Mouse (Mus musculus) CH12.LX (cell line): ENCODE measurements around the gene Golph3. TPM values are rescaled to one million over a fixed set of nuclear protein-coding genes. Genes with fewer than 3 reads are reported as not detected.

Experiments
- DNase-seq: peaks from one replicate; pipeline ENCODE4 v3.0.0-alpha.2; 2013; ENCODE audit errors: extremely low read depth
- H3K27ac ChIP-seq: 2 replicates; pipeline ENCODE4 v1.5.1; 2012; ENCODE audit warnings: low read depth, mild to moderate bottlenecking, control low read depth, moderate library complexity; ENCODE audit not compliant: insufficient read depth
- H3K27me3 ChIP-seq: replicated peaks from 2 replicates; pipeline ENCODE3; 2012; ENCODE audit warnings: inconsistent platforms
- H3K36me3 ChIP-seq, 2 experiments: replicated peaks in 1 of 2; 2 replicates each; pipeline versions ENCODE3 to v1.6.1; 2012; ENCODE audit warnings: inconsistent platforms in 1 of 2, low read length in 1 of 2, mild to moderate bottlenecking in 1 of 2, mixed read lengths in 1 of 2, moderate library complexity in 1 of 2; ENCODE audit not compliant: control insufficient read depth in 1 of 2, insufficient read depth in 1 of 2
- H3K4me1 ChIP-seq, 2 experiments: 2 replicates each; pipeline ENCODE4 v1.6.1; 2012; ENCODE audit warnings: inconsistent platforms in 1 of 2, moderate library complexity in 1 of 2; ENCODE audit not compliant: insufficient read depth in 2 of 2, control insufficient read depth in 1 of 2
- H3K4me2 ChIP-seq: 2 replicates; pipeline ENCODE4 v1.6.1; 2012; ENCODE audit warnings: low read depth, mild to moderate bottlenecking, control low read depth; ENCODE audit not compliant: poor library complexity, insufficient read depth, severe bottlenecking
- H3K4me3 ChIP-seq, 3 experiments: fragments of 150-350 bp in 1 of 3; sonication (generic) in 1 of 3; replicated peaks in 1 of 3; 2 replicates each; pipeline versions ENCODE3 to v1.5.1; 2011 to 2012; ENCODE audit warnings: low read depth in 2 of 3, low read length in 2 of 3, mild to moderate bottlenecking in 2 of 3, moderate library complexity in 2 of 3, control low read depth in 1 of 3, improper control_type of control experiment in 1 of 3, inconsistent platforms in 1 of 3, mixed read lengths in 1 of 3; ENCODE audit not compliant: poor library complexity in 1 of 3
- H3K79me2 ChIP-seq: replicated peaks from 2 replicates; pipeline ENCODE4 v1.6.1; 2012; ENCODE audit warnings: mild to moderate bottlenecking, moderate library complexity; ENCODE audit not compliant: control insufficient read depth, poor library complexity, insufficient read depth, severe bottlenecking; ENCODE audit errors: extremely low read depth
- H3K9ac ChIP-seq: 2 replicates; pipeline ENCODE4 v1.6.1; 2012; ENCODE audit warnings: low read depth, mild to moderate bottlenecking, control low read depth, moderate library complexity; ENCODE audit not compliant: insufficient read depth
- H3K9me3 ChIP-seq: replicated peaks from 2 replicates; pipeline ENCODE3; 2012; ENCODE audit warnings: low read length, inconsistent platforms, mixed read lengths
- CHD2 ChIP-seq: IDR thresholded peaks from 2 replicates; pipeline ENCODE4 v1.6.1; 2011; ENCODE audit warnings: low read length, improper control_type of control experiment
- ELF1 ChIP-seq: IDR thresholded peaks from 2 replicates; pipeline ENCODE4 v1.6.1; 2014; ENCODE audit warnings: low read depth, mild to moderate bottlenecking, inconsistent platforms, low read length, improper control_type of control experiment
- EP300 ChIP-seq: IDR thresholded peaks from 2 replicates; pipeline ENCODE4 v1.6.1; 2011; ENCODE audit warnings: low read length, improper control_type of control experiment
- GABPA ChIP-seq: IDR thresholded peaks from 2 replicates; pipeline ENCODE4 v1.6.1; 2012; ENCODE audit warnings: low read depth, low read length, improper control_type of control experiment, inconsistent platforms; ENCODE audit not compliant: insufficient replicate concordance
- IRF4 ChIP-seq: IDR thresholded peaks from 2 replicates; pipeline ENCODE4 v1.6.1; 2014; ENCODE audit warnings: low read depth, mild to moderate bottlenecking, inconsistent platforms, low read length, improper control_type of control experiment
- MAFK ChIP-seq: IDR thresholded peaks from 2 replicates; pipeline ENCODE4 v1.6.1; 2011; ENCODE audit warnings: low read length, improper control_type of control experiment; ENCODE audit not compliant: insufficient replicate concordance
- MAX ChIP-seq: IDR thresholded peaks from 2 replicates; pipeline ENCODE4 v1.6.1; 2011; ENCODE audit warnings: low read length, improper control_type of control experiment
- MEF2A ChIP-seq: IDR thresholded peaks from 2 replicates; pipeline ENCODE4 v1.6.1; 2014; ENCODE audit warnings: low read depth, mild to moderate bottlenecking, inconsistent platforms, low read length, improper control_type of control experiment, borderline replicate concordance
- MXI1 ChIP-seq: IDR thresholded peaks from 2 replicates; pipeline ENCODE4 v1.6.1; 2011; ENCODE audit warnings: mild to moderate bottlenecking, low read depth, low read length, improper control_type of control experiment
- NELFE ChIP-seq: IDR thresholded peaks from 2 replicates; pipeline ENCODE4 v1.6.1; 2011; ENCODE audit warnings: low read depth, low read length, improper control_type of control experiment
- NRF1 ChIP-seq: IDR thresholded peaks from 2 replicates; pipeline ENCODE4 v1.6.1; 2014; ENCODE audit warnings: low read depth, mild to moderate bottlenecking, inconsistent platforms, low read length, improper control_type of control experiment, moderate library complexity
- PAX5 ChIP-seq: IDR thresholded peaks from 2 replicates; pipeline ENCODE4 v1.6.1; 2012; ENCODE audit warnings: low read length, inconsistent platforms, mixed read lengths
- POLR2A ChIP-seq: IDR thresholded peaks from 2 replicates; pipeline ENCODE4 v1.6.1; 2011; ENCODE audit warnings: low read depth, mild to moderate bottlenecking, improper control_type of control experiment, low read length
- SMC3 ChIP-seq: IDR thresholded peaks from 2 replicates; pipeline ENCODE4 v1.6.1; 2011; ENCODE audit warnings: low read depth, low read length, improper control_type of control experiment
- USF1 ChIP-seq: IDR thresholded peaks from 2 replicates; pipeline ENCODE4 v1.6.1; 2014; ENCODE audit warnings: low read depth, mild to moderate bottlenecking, inconsistent platforms, low read length, improper control_type of control experiment
- ZKSCAN1 ChIP-seq: IDR thresholded peaks from 2 replicates; pipeline ENCODE4 v1.6.1; 2012; ENCODE audit warnings: low read depth, inconsistent platforms, low read length, improper control_type of control experiment, borderline replicate concordance
- ZMIZ1 ChIP-seq: IDR thresholded peaks from 2 replicates; pipeline ENCODE4 v1.6.1; 2012; ENCODE audit warnings: low read depth, mild to moderate bottlenecking, inconsistent platforms, low read length, improper control_type of control experiment
- dilution Hi-C: fragments of 300-500 bp; cut with MboI; formaldehyde crosslinking; loops from 2 replicates; pipeline ENCODE4 v1.14.3; 2020; ENCODE audit warnings: low sequenced_read_pairs; ENCODE audit not compliant: extremely low pct_unique_long_range_greater_than_20kb, extremely low pct_ligation_motif_present
- in situ Hi-C: fragments of 300-500 bp; cut with MboI; formaldehyde crosslinking; loops from 3 replicates; pipeline ENCODE4 v1.14.3; 2019; ENCODE audit warnings: low sequenced_read_pairs, low pct_ligation_motif_present, low pct_unique_long_range_greater_than_20kb, mixed read lengths
- polyA plus RNA-seq: library from polyadenylated mRNA; unstranded; fragments of >175 nt; gene quantifications from 2 replicates; pipeline ENCODE4 v1.2.1, GENCODE M21; 2012; ENCODE audit warnings: low read depth; ENCODE audit not compliant: insufficient read length
- total RNA-seq, 2 experiments: library from RNA; depleted of rRNA; stranded (reverse); fragments of 300-350 nt in 1 of 2; fragments of >200 nt in 1 of 2; gene quantifications; 2 replicates each; pipeline ENCODE4 v1.2.3; 2012 to 2014

Gene Golph3
- total and polyA plus RNA-seq, 3 experiments = 67.2 to 208 (median 97.2) TPM

DNA sequence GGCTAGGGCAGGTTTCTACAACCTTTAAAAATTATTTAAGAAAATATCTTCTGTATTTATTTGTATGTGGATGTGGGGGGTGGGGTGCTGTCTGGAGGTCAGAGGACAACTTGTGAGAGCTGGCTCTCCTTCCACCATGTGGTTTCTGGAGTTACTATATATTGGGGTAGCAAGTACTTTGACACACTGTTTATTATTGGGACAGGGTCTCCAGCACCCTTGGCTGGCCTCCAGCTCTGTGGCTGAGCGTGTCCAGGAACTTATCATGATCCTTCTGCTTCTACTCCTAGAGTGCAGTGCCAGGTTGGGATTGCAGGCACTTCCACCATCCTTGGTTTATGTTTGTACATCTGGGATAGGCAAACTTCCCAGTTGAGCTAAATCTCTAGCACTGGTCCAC, 10.1 kb downstream of the Golph3 start:
- dilution Hi-C loops = no loop called here
- H3K27me3 ChIP-seq = no peaks in the 10 kb centered on the region
- peaks cover 83% of the 10 kb centered on the region for H3K79me2 ChIP-seq
- no peak for TF ChIP-seq MXI1
- TF ChIP-seq ELF1 = no peak
- no peak for TF ChIP-seq PAX5
- no peak for TF ChIP-seq NELFE
- TF ChIP-seq ZMIZ1 = no peak
- no peak for TF ChIP-seq CHD2
- TF ChIP-seq EP300 = no peak
- no peak for TF ChIP-seq POLR2A
- TF ChIP-seq IRF4 = no peak
- no peak overlapping the region for H3K4me3 ChIP-seq
- peaks cover 2 to 61% of the 10 kb centered on the region in 2 experiments for H3K36me3 ChIP-seq
- H3K9ac ChIP-seq = no peak overlapping the region
- H3K4me2 ChIP-seq = no peak overlapping the region
- H3K4me1 ChIP-seq = peaks cover 0 to 33% of the 10 kb centered on the region in 2 experiments; a peak in 2 of 4 replicates
- in situ Hi-C loops = no loop called here
- no peaks in the 10 kb centered on the region for H3K9me3 ChIP-seq
- DNase-seq = no peak
- no peak overlapping the region for H3K27ac ChIP-seq

DNA sequence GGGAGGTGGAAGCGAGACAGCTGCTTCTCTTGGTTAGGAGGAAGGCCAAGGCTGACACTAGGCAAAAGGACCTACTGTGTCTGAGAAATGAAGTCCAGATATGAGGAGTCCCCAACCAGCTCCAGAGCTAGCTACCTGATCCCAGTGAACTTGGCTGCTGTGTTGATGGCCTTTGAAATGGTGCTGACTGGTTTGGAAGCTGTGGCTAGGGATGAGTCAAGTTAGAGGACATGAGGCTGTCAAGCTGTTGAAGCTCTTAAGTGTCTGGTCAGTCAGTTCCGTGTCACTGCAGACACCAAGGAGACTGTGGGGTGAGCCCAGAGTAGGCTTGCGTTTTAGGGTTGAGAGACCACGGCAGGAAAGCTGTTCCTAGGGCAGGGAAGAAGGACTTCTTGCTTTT, 13.1 kb downstream of the Golph3 start:
- H3K4me2 ChIP-seq = no peak overlapping the region
- no peaks in the 10 kb centered on the region for H3K9me3 ChIP-seq
- no peak overlapping the region for H3K27ac ChIP-seq
- no peak overlapping the region for H3K4me3 ChIP-seq
- H3K4me1 ChIP-seq = peaks cover 0 to 14% of the 10 kb centered on the region in 2 experiments; a peak in 2 of 4 replicates
- H3K79me2 ChIP-seq = peaks cover 85% of the 10 kb centered on the region
- dilution Hi-C loops = no loop called here
- H3K27me3 ChIP-seq = no peaks in the 10 kb centered on the region
- no peak for TF ChIP-seq IRF4
- TF ChIP-seq MAX = no peak
- no peak for TF ChIP-seq SMC3
- TF ChIP-seq POLR2A = no peak
- TF ChIP-seq USF1 = no peak
- no peak for TF ChIP-seq PAX5
- TF ChIP-seq NRF1 = no peak
- no peak for TF ChIP-seq MEF2A
- no peak for TF ChIP-seq MAFK
- no peak for TF ChIP-seq GABPA
- TF ChIP-seq ZKSCAN1 = no peak
- TF ChIP-seq, all 38 proteins: peak for 0
- peaks cover 0 to 48% of the 10 kb centered on the region in 2 experiments for H3K36me3 ChIP-seq
- in situ Hi-C loops = no loop called here
- DNase-seq = no peak
- H3K9ac ChIP-seq = no peak overlapping the region
